Mouse (Mus musculus) ovary, postnatal 10 days (tissue): ENCODE measurements around the gene Gsdma3.
"Not testable (repeated sequence)": the region's sequence is repeated elsewhere in the genome, so short reads cannot be mapped to it uniquely, and the experiment has no call there.

Source experiments
- DNase-seq: peaks from one replicate; pipeline ENCODE4 v3.0.0; 2022; ENCODE audit warnings: low spot score

Gsdma3 gene

DNA sequence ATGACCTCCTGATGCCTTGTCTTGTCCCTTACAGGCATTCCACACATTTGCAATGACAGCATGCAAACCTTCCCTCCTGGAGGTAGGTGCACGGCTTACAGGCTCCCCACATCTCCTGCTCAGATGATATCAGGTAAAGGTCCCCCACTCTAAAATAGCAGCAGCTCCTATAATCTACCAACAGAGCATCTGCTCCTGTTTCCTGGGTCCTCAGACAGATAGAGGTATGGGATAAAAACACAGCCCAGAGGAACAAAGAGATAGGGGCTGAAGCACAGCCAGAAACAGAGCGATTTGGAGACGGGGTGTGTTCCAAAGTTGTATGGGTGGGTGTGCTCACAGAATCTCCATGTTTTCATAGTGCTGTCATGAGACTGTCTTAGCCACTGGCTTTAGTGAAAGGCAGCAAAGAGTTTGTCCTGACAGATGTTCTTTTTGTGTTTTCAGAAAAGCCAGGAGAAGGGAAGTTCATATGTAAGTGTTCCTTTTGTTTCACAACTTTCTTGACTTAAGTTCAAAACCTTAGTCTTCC lies 45.2 kb downstream of the Gsdma3 start:
- DNase-seq: no peak

- no peak for DNase-seq
Measured at GRCm38 (mm10) chr11:98671857-98672256, 45.7 kb downstream of the Gsdma3 start.

GRCm38 (mm10) chr11:98672482-98672881 lies 46.3 kb downstream of the Gsdma3 start:
- DNase-seq: no peak

DNA sequence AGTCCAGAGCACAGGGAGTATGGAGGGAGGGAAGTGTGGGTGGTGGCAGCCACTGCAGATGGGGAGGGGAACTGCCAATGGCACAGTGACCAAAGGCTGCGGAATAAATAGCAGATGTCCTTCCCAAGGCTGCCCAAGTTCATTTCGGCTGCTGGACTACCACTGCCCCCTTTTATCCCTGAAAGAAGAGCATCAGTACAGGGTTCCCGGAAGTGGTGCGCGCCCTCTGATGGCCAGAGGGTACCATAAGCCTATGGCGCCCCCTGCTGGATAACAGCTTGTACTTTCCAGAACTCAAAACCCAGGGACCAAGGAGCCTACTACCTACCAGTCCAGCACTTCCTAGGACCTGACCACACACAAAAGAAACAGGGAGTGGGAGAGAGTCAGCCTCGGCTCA lies 47.0 kb downstream of the Gsdma3 start:
- DNase-seq: not testable (repeated sequence)

DNA sequence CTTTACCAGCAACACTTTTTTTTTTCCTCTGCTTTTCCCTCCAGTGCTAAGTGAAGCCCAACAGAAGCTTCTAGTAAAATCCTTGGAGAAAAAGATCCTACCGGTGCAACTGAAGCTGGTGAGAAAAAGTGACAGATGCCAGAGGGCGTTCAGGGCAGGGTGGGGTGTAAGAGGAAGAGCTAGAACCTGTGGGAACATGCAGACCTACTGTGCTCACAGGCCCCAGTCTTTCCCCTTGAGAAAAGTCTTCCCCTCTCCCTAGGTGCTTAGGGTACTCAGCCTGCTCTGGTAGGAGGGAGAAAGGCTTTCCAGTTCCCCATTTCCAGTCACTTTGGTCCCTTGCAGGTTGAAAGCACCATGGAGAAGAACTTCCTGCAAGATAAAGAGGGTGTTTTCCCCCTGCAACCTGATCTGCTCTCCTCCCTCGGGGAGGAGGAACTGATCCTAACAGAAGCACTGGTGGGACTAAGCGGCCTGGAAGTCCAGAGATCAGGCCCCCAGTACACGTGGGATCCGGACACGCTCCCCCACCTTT lies 49.7 kb downstream of the Gsdma3 start:
- DNase-seq: no peak

GRCm38 (mm10) chr11:98680023-98680422 lies 53.9 kb downstream of the Gsdma3 start:
- no peak for DNase-seq

DNA sequence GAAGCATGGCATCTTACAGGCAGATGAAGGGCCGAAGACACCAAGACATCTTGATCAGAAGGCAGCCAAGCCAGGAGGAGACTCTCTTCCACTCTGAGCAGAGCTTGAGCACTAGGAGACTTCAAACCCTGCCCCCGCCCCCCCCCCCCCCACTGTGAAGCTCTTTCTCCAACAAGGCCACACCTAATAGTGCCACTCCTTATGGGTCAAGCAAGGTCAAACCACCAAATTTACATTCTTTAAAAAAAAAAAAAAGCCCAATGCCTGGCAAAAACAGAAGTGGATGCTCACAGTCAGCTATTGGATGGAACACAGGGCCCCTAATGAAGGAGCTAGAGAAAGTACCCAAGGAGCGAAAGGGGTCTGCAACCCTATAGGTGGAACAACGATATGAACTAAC lies 54.4 kb downstream of the Gsdma3 start:
- not testable (repeated sequence) for DNase-seq

GRCm38 (mm10) chr11:98681186-98681585 lies 55.0 kb downstream of the Gsdma3 start:
- no peak for DNase-seq

DNA sequence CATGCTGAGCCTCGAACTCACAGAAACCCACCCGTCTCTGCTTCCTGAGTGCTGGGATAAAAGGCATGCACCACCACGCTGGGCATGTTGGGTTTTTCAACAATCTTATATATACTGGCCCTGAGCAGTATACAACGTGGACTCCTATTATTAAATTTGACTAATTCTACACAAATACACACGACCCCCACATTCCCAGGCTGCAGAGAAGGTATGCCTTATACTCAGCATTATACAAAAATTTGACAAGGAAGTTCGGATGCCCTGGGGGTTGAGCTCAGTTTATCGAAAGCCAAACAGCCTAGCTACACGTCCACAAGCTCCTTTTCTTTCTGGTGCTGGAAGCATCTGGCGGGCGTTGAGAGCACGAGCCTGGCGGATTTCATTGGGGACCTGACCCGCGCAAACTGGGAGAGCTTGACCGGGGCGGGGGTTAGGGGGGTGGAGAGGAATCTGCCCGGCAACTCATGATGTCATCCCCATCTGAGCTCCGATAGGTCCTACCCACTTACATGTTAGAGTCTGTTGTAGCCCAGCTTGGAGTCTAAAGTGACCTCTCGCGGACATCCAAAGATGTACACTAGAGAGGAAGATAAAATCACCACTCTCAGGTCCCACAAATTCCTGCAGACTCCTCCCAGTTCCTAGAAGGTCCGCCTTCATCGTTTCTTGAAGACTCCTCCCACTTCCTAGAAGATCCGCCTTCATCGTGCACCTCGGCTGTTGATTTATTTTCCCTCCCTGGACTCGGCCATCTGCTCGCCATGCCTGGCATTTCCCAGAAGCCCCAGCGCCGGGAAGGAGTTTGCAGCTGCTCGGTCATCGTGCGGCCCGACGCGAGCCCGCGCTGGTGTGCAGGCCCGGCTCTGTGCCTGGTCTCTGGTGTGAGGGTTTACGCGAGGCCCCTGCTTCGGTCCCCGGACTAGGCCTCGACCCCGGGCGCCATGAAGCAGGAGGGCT lies 55.9 kb downstream of the Gsdma3 start, which contains the start of gene Psmd3:
TSS of gene Psmd3 (plus strand) at position 769 of the 960 bp plus-strand sequence.
- peak; percentile 100 for DNase-seq

- DNase-seq: no peak
Measured at GRCm38 (mm10) chr11:98682811-98683210, 56.7 kb downstream of the Gsdma3 start.

DNA sequence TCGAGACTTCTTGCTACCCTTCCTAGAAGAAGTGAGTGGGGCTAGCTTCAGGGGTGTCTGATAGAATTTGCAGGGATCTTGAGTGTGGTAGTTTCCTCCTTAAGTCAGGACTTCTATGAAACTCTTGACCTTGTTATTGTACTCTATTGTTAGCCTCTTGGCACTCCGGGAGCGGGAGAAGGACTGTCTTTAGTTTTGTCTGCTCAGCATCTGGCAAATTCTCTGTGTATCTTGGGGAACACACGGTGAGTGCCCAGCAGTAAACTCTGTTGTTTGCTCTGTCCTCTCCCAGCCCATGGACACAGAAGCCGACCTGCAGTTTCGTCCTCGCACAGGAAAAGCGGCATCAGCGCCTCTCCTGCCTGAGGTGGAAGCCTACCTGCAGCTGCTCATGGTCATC lies 59.5 kb downstream of the Gsdma3 start:
- DNase-seq: no peak

GRCm38 (mm10) chr11:98686976-98687375 lies 60.8 kb downstream of the Gsdma3 start:
- no peak for DNase-seq
